Mouse (Mus musculus): Measurements from ENCODE around the gene BC025920. TPM values are rescaled to one million over a fixed set of nuclear protein-coding genes. Genes with fewer than 3 reads are reported as not detected.

The BC025920 gene
- 0.33 and 0.99 TPM in 2 replicates for polyA plus RNA-seq (2012; ENCODE audit: low replicate concordance)

GRCm38 (mm10) chr10:81605974-81606751 is at the start of gene BC025920:
Gene BC025920 (plus strand): TSS chr10:81606270.

GRCm38 (mm10) chr10:81559163-81559626 is 46.9 kb upstream of the BC025920 start, which contains the start of gene Aes:
Gene Aes (plus strand): TSS chr10:81559488.

DNA sequence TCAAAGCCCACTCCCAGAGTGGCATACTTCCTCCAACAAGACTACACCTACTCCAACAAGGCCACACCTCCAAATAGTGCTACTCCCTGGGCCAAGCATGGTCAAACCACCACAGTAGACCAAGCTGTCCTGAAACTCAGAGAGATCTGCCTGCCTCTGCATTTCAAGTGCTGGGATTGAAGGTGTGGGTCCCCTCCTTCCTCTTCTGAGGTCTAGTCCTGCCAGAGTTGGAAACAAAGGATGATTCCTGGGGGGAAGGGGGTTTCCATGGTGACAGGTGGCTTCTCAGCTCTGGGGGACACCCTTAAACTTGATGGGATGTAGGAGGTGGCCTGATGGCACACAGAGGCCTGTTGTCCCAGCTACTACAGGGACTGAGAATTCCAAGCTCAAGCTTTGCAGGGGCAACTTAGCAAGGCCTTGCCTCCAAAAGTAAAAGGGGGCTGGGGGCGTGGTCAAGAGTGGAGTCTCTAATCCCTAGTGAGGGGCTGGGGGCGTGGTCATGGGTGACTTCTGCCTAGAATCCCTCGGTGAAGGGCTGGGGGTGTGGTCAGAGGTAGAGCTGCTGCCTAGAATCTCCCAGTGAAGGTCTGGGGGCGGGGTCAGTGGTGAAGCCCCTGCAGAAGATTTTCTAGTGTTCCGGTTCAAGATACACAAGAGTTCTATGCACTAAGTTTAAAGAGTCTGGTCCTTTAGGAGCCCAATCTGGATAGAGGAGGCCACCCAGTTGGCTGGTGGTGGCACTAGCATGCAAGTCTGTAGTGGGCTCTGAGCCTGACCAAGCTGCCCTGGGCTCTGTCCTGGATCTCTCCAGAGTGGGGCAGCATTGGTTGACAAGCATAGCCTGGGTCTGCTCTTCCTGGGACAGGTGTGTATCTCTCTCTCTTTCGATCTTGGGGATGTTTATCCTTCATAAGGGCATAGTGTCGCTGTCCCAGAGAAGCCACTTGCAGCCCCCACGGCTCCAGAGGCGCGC is 31.7 kb upstream of the BC025920 start, which contains the start of gene Tle2:
TSS of gene Tle2 (plus strand) at position 481 of the 976 bp plus-strand sequence.

DNA sequence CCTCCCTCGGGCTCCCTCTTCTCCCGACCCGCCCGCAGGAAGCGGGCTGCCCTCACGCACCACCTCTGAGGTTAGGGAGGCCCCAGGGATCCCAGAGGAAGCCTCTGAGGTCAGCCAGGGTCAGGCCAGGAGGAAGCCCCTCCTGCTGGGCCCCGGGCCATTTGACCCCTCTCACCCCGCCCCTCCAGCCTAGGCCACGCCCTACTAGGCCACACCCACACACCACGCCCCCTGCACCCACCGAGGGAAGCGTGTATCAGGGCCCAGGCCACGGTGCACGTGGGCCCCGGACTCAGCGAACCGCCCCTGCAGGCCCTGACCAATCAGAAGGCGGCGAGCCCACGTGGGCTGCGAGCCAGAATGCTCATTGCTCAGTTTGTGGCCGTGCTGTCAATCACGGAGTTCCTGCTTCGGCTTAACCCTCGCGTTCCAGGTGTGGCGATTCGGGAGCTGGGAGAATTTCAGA is 5.3 kb upstream of the BC025920 start, which contains the start of gene Tle6:
TSS of gene Tle6 (minus strand) at position 336 of the 466 bp plus-strand sequence.

DNA sequence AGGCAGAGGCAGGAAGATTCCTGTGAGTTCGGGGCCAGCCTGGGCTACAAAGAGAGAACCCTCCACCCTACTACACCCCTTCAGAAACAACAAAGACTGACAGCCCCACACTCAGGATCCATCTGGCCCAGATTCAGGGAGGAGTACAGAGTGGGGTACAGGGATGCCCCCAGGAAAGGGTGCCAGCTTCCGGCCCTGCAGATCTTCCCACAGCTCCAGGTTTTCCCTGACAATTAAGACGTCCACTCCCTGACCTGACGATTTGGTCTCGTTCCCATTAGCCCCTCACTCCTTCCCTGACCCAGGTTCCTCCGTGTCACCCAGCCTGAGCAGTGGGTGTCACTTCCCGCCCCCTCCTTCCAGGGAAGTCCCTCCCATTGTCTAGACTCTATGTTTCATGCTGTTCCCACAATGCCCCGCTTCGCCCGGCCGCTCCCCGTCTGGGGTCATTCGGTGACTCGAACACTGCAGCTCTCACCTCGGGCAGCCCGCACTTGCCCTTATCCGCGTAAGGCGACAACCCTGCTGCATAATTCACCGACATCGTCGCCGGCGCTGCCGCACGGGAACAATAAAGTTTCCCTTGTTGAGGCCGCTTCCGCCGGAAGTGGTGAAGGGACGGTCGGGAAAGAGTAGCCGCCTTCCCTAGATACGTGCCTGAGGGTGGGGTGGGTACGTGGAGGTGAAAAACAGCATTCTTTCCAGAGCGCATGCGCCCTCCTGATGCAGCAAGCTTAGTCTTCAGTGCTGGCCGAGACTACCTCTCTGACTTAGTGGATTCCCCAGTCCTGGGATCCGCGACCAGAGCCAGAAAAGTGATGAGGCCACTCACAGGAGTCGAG is 21.1 kb downstream of the BC025920 start, which contains the start of gene Sirt6:
TSS of gene Sirt6 (minus strand) at position 804 of the 842 bp plus-strand sequence.

DNA sequence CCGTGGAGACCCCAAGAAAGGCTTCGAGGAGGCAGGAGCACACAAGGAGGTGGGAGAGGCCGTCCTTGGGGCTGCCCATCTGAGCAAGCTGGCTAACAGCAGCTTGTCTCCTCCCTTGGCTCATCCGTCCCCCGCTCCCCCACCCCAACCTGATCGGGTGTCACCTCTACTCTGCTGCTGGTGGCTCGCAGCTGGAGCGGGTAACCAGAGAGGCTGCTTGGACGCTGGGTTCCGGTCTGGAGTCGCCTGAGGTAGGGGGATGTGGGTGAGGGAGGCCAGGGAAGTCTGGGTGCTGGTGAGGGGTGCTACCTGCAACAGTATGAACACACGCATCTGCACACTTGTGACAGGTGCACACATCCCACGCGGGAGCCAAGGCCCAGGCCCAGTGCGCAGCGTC is 22.3 kb downstream of the BC025920 start, which contains the start of gene Ankrd24:
TSS of gene Ankrd24 (plus strand) at position 151 of the 400 bp plus-strand sequence.

GRCm38 (mm10) chr10:81648803-81649775 is 43.0 kb downstream of the BC025920 start, which contains the start of gene Gm10778:
Gene Gm10778 (plus strand): TSS chr10:81649059.

Other genes with a start within 250 kb of the BC025920 start
- gene Mfsd12, start 248.8 kb upstream of the BC025920 start, polyA plus RNA-seq (2012; ENCODE audit: low replicate concordance), result 68.4 and 74.4 TPM in 2 replicates
- gene 4930404N11Rik, start 240.5 kb upstream of the BC025920 start, polyA plus RNA-seq (2012; ENCODE audit: low replicate concordance), result 10.6 and 16.6 TPM in 2 replicates
- gene Fzr1, start 227.8 kb upstream of the BC025920 start, polyA plus RNA-seq (2012; ENCODE audit: low replicate concordance), result 99.5 and 103 TPM in 2 replicates
- 206 and 254 TPM in 2 replicates for gene Dohh, start 221.8 kb upstream of the BC025920 start, polyA plus RNA-seq (2012; ENCODE audit: low replicate concordance)
- 0.33 and 0.42 TPM in 2 replicates for gene Gm48551, start 221.8 kb upstream of the BC025920 start, polyA plus RNA-seq (2012; ENCODE audit: low replicate concordance)
- 3.7 and 10.5 TPM in 2 replicates for gene Gm48552, start 217.3 kb upstream of the BC025920 start, polyA plus RNA-seq (2012; ENCODE audit: low replicate concordance)
- gene Smim24, start 213.2 kb upstream of the BC025920 start, polyA plus RNA-seq (2012; ENCODE audit: low replicate concordance), result 0.68 and 2.2 TPM in 2 replicates
- gene Nfic, start 150.6 kb upstream of the BC025920 start, polyA plus RNA-seq (2012; ENCODE audit: low replicate concordance), result 206 and 375 TPM in 2 replicates
- gene Celf5, start 123.6 kb upstream of the BC025920 start, polyA plus RNA-seq (2012; ENCODE audit: low replicate concordance), result 0.23 and 0.60 TPM in 2 replicates
- 296 and 494 TPM in 2 replicates for gene Ncln, start 109.9 kb upstream of the BC025920 start, polyA plus RNA-seq (2012; ENCODE audit: low replicate concordance)
- gene S1pr4, start 106.1 kb upstream of the BC025920 start, polyA plus RNA-seq (2012; ENCODE audit: low replicate concordance), result 34.9 and 78.0 TPM in 2 replicates
- gene Gna15, start 82.0 kb upstream of the BC025920 start, polyA plus RNA-seq (2012; ENCODE audit: low replicate concordance), result 30.2 and 35.0 TPM in 2 replicates
- gene Gna11, start 61.1 kb upstream of the BC025920 start, polyA plus RNA-seq (2012; ENCODE audit: low replicate concordance), result 21.9 and 22.6 TPM in 2 replicates
- gene Aes, start 46.8 kb upstream of the BC025920 start, polyA plus RNA-seq (2012; ENCODE audit: low replicate concordance), result 1,673 and 2,193 TPM in 2 replicates
- gene Tle2, start 31.7 kb upstream of the BC025920 start, polyA plus RNA-seq (2012; ENCODE audit: low replicate concordance), result 4.1 and 5.9 TPM in 2 replicates
- gene Tle6, start 5.2 kb upstream of the BC025920 start, polyA plus RNA-seq (2012; ENCODE audit: low replicate concordance), result 1.3 and 9.1 TPM in 2 replicates
- gene Sirt6, start 21.5 kb downstream of the BC025920 start, polyA plus RNA-seq (2012; ENCODE audit: low replicate concordance), result 83.0 and 132 TPM in 2 replicates
- gene Ankrd24, start 22.3 kb downstream of the BC025920 start, polyA plus RNA-seq (2012; ENCODE audit: low replicate concordance), result 8.5 and 13.2 TPM in 2 replicates
- gene Gm10778, start 42.8 kb downstream of the BC025920 start, polyA plus RNA-seq (2012; ENCODE audit: low replicate concordance), result 0.22 TPM in 1 of 2 replicates, not detected in the other
- 0.20 TPM in 1 of 2 replicates, not detected in the other for gene Zfp433, start 98.6 kb downstream of the BC025920 start, polyA plus RNA-seq (2012; ENCODE audit: low replicate concordance)
- gene Gm3055, start 164.9 kb downstream of the BC025920 start, polyA plus RNA-seq (2012; ENCODE audit: low replicate concordance), result not detected in 2 replicates
- 0.09 TPM in 1 of 2 replicates, not detected in the other for gene Gm4767, start 205.9 kb downstream of the BC025920 start, polyA plus RNA-seq (2012; ENCODE audit: low replicate concordance)